Mouse (Mus musculus) cortical plate, adult 2 months (tissue): ENCODE results near the gene Plcl1.

ENCODE experiments used
- CTCF ChIP-seq: fragments of 200-500 bp; IDR thresholded peaks from 2 replicates; pipeline ENCODE4 v1.5.1; 2011; ENCODE audit warnings: mild to moderate bottlenecking, control low read depth, low read length; ENCODE audit not compliant: insufficient read depth; ENCODE audit errors: extremely low read depth
- POLR2A ChIP-seq: fragments of 200-500 bp; IDR thresholded peaks from 2 replicates; pipeline ENCODE4 v1.6.1; 2011; ENCODE audit warnings: mild to moderate bottlenecking, low read length, control low read depth; ENCODE audit not compliant: insufficient read depth; ENCODE audit errors: extremely low read depth

DNA sequence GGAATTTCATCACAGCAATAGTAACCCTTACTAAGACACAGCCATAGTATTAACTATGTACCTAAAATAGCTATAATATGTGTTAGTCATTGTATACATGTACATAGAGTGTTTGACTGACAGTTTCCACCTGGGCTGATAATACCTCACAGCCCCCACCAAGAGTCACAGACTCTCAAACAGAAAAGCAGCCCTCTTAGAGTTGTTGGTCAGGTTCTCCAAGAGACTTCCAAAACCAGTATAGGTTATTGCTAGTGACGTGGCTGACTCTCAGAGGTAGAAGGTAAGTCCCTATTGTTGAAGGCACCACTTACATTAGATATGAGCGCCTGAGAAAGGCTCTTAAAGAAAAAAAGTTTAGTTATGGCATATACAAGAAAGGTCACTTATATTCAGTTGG lies 120.0 kb downstream of the Plcl1 start:
- TF ChIP-seq POLR2A (no peak), CTCF (no peak)
